Mouse (Mus musculus) spleen, postnatal 10 days (tissue): ENCODE measurements at regions not wholly inside any gene's neighbourhood (a gene's known extent, or its start where the extent isn't known, plus 50 kb on each side); places are given as distances from the start of the nearest gene placed in this dataset.

Experiments
- DNase-seq, 2 experiments: peaks; one replicate each; pipeline ENCODE4 v3.0.0; 2021 to 2022; ENCODE audit warnings: low spot score in 2 of 2

DNA sequence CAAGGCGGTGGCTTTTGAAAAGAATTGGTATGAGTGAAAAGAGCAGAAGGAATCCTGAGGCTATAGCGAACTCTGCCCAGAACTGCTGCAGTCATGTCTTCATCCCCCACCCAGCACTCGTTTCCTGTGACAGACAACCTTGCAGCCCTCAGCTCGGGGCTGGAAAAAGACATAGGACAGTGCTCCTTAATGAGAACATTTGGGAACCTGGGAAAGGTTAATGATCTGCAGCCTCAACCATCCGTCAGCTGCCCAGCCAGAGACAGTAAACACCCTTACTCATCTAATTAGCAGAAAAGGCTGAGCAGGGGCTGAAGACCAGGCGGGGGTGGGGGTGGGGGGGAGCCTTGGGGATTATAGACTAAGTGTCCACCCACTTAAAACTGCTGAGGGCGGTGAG is 76.3 kb upstream of the Arhgap36 start:
- no peak for DNase-seq

DNA sequence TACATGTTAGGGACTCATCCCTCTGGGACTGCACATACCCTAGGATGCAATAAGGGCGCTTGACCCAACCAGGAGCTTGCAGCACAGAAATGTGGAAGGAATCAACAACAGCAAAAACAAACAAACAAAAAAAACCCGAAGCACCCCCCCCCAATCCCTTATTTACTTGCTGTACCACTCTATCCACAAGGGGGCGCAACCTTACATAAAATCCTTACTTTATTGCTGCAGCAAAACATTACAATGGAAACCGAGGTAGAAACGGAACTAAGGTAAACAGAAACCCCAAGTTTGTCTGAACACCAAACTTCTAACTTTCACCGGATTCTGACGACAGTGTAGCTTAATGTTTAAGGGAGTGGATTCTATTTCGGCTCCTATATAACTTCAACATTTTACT is 86.7 kb upstream of the Arhgap36 start:
- peak in 1 of 2 experiments; percentile 9 for DNase-seq

DNA sequence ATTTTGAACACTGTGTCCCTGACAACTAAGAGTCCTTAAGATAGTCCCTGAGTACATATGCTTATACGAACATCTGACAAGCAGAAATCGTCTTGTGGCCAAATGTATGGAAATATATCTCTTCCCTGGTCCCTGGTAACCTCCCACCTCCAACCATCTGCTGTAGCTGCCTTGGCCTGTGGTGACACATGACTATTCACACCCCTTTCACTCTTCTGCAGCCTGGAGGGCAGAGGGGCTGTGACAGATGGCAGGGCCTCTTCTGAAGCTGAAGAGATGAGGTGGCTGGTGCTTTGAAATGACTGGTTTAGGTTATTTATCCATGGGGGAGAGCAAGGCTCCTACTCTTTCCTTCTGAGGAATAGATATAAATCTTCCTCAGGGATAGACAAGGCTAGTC is 82.3 kb upstream of the Enox2 start:
- no peak for DNase-seq

DNA sequence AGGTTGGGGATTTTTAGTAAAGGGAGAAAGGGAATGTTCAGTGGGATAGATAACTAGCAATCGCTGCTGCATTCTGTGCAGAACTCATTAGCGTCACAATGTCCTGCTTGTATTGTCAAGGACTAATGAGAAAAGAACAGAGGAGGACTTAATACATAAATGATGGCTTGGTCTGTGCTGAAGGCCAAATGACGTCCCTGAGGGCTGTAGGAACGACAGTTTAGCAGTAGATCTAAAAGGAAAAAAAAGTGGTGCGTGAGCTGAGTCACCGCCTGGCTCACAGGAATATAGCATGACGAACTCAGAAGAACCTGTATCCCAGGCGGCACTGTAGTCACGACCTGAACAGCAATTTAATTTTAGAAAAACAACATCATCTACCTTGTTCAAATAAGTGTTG is 81.3 kb upstream of the Enox2 start:
- no peak for DNase-seq

DNA sequence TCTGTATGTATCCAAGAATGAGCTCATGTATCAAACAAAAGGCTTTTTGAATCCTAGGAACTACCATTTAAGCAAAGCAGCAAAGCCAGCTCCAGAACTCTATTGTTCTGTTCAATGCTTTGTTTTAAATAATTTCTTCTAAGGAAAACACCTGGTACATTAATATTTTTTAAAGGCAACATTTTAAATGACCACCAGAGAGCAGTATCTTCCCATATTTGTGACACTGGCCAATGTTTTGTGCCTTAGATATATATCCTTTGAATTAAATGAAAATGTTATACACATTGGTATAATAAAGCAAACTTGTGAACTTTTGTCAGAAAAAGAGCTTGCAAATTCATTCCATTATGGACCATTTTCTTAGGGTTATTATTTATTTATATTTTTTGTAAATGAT is 58.4 kb upstream of the Enox2 start:
- no peak for DNase-seq
